Mouse (Mus musculus): ENCODE measurements at regions not wholly inside any gene's neighbourhood (a gene's known extent, or its start where the extent isn't known, plus 50 kb on each side); places are given as distances from the start of the nearest gene placed in this dataset.
A peak's percentile ranks its signal among the peaks of the same experiment; 100 is the strongest.

DNA sequence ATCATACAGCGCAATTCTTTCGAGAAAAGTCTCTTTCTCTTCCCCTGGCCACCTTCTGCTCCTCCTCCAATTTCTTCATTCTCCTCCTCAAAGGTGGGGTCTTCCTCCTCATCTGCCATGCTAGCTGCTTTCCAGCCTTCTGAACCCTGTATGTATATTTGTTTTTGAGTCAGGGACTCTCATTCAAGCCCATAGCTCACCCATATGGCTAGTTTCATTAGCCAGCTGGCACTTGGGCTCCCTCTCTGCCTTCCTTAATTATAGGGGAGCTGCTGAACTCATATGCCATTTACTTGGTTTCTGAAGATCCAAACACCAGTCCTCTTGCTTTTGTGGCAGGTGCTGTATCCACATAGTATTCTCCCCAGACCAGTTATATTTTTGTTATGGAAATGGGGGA, 160.8 kb upstream of the Otx2 start:
- Histone ChIP-seq H3K4me1 (ENCODE audit: control insufficient read depth, insufficient read depth, low read length) (no peaks in the 10 kb centered on the region; the same call in 1 of the 2 replicates), H3K4me3 (ENCODE audit: low read depth, low read length) (no peak overlapping the region), H3K36me3 (ENCODE audit: control insufficient read depth, insufficient read depth, low read length) (no peaks in the 10 kb centered on the region), H3K27ac (ENCODE audit: low read length) (no peak overlapping the region), H3K9me3 (replicated peaks; ENCODE audit: control insufficient read depth, low read length, poor library complexity, severe bottlenecking) (no peaks in the 10 kb centered on the region), H3K4me2 (ENCODE audit: low read length) (no peak overlapping the region), H3K9ac (ENCODE audit: low read depth, low read length) (no peak overlapping the region), H3K27me3 (ENCODE audit: control insufficient read depth, insufficient read depth, low read depth, low read length) (no peaks in the 10 kb centered on the region)
- ATAC-seq: no peak
- 94% methylated on average over 2 of the region's 2 CpGs for whole genome bisulfite sequencing

DNA sequence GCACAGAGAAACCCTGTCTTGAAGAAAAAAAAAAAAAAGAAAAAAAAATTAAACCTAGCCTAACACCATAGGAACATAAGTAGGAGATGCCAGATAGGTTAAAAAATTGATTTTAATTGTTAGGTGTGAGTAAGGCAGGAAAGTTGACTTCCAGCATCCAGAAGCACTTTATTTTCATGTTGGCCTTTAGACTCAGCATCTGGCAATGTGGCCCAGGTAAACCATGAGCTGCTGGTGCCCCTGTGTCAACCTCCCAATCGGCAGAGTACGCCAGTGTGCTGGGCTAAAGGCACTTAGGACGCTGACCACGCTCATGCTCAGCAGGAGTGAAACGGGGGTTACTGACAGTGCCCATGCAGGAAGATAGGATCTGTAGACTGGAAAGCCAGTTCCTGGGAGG, 152.8 kb upstream of the Otx2 start:
- H3K36me3 ChIP-seq (ENCODE audit: control insufficient read depth, insufficient read depth, low read length): no peaks in the 10 kb centered on the region
- H3K27ac ChIP-seq (ENCODE audit: low read length): no peak overlapping the region
- no peak overlapping the region for H3K9ac ChIP-seq (ENCODE audit: low read depth, low read length)
- ATAC-seq: no peak
- H3K4me2 ChIP-seq (ENCODE audit: low read length): no peak overlapping the region
- H3K4me1 ChIP-seq (ENCODE audit: control insufficient read depth, insufficient read depth, low read length): no peaks in the 10 kb centered on the region; the same call in 1 of the 2 replicates
- WGBS: 55% methylated on average over 5 of the region's 5 CpGs
- no peaks in the 10 kb centered on the region for H3K9me3 ChIP-seq (replicated peaks; ENCODE audit: control insufficient read depth, low read length, poor library complexity, severe bottlenecking)
- no peak overlapping the region for H3K4me3 ChIP-seq (ENCODE audit: low read depth, low read length)
- no peaks in the 10 kb centered on the region for H3K27me3 ChIP-seq (ENCODE audit: control insufficient read depth, insufficient read depth, low read depth, low read length)

DNA sequence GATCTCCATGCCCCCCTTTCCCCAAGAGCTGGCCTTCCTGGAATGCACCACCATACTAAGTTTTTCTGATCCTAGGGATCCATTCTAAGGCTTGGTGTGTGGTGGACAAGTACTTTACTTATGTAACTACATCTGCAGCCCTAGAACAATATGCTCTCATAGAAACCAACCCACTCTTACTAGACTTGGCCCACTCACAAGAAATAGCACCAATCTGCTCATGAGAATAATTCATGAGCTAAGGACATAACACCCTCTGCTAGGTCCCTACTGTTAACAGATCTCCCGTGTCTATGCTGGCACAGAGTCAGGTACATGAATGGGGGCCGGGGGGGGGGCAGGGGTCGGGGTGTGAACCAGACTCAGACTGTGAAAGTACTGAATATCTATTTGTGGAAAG, 150.8 kb upstream of the Otx2 start:
- Histone ChIP-seq H3K4me3 (ENCODE audit: low read depth, low read length) (no peak overlapping the region), H3K4me1 (ENCODE audit: control insufficient read depth, insufficient read depth, low read length) (no peaks in the 10 kb centered on the region; the same call in 1 of the 2 replicates), H3K9me3 (replicated peaks; ENCODE audit: control insufficient read depth, low read length, poor library complexity, severe bottlenecking) (no peaks in the 10 kb centered on the region), H3K36me3 (ENCODE audit: control insufficient read depth, insufficient read depth, low read length) (no peaks in the 10 kb centered on the region), H3K4me2 (ENCODE audit: low read length) (no peak overlapping the region), H3K27ac (ENCODE audit: low read length) (no peak overlapping the region), H3K27me3 (ENCODE audit: control insufficient read depth, insufficient read depth, low read depth, low read length) (no peaks in the 10 kb centered on the region), H3K9ac (ENCODE audit: low read depth, low read length) (no peak overlapping the region)
- 72% methylated on average over 3 of the region's 3 CpGs for WGBS
- ATAC-seq: no peak

DNA sequence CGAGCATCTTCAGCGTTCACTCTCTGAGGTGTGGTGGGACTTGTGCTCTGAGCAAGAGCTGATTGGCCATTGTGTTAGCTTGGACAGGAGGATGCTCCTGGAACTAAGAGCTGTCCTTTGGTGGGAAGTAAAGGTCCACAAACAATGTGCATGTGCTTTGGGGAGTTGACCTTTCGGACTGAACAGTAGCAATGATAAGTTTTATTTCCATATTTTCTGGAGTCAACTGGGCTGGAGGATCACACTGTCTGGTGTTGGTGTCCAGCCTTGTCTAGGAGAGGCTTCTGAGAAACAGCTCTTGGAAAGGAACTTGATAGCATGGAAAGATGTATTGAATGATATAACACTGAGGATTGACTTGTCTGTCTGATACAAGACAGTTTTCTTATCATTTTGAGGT, 142.3 kb upstream of the Otx2 start:
- H3K36me3 ChIP-seq (ENCODE audit: control insufficient read depth, insufficient read depth, low read length): no peaks in the 10 kb centered on the region
- H3K4me3 ChIP-seq (ENCODE audit: low read depth, low read length): no peak overlapping the region
- ATAC-seq: no peak
- H3K4me1 ChIP-seq (ENCODE audit: control insufficient read depth, insufficient read depth, low read length): peaks cover 2% of the 10 kb centered on the region; the same call in 1 of the 2 replicates
- H3K4me2 ChIP-seq (ENCODE audit: low read length): no peak overlapping the region
- H3K27me3 ChIP-seq (ENCODE audit: control insufficient read depth, insufficient read depth, low read depth, low read length): no peaks in the 10 kb centered on the region
- WGBS: 61% methylated on average over 3 of the region's 3 CpGs
- no peak overlapping the region for H3K27ac ChIP-seq (ENCODE audit: low read length)
- no peaks in the 10 kb centered on the region for H3K9me3 ChIP-seq (replicated peaks; ENCODE audit: control insufficient read depth, low read length, poor library complexity, severe bottlenecking)
- H3K9ac ChIP-seq (ENCODE audit: low read depth, low read length): no peak overlapping the region

DNA sequence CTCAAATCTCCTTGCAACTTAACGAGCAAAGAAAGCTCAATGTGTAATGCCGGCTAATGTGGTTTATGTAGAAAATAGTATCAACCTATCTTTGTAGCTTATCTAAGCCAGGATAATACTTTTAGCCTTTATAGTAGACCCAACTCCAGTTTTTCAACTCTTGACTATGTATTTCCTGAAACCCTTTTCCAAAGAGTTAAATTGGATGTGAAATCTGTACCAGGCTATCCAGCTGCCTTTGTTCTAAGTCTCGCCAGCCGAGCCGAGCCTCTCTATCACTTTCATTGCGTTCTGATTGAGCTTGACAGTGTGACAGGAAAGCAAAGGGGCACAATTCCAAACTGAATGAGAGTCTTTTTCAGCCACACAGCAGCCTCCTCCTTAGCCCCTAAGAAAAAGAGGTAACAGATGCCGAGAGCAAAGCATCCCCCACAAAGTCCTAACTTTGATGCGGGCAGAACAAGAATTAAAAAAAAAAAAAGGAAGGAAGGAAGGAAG, 141.7 kb upstream of the Otx2 start:
- WGBS: 18% methylated on average over 8 of the region's 8 CpGs
- no peak overlapping the region for H3K4me3 ChIP-seq (ENCODE audit: low read depth, low read length)
- no peak overlapping the region for H3K9ac ChIP-seq (ENCODE audit: low read depth, low read length)
- H3K9me3 ChIP-seq (replicated peaks; ENCODE audit: control insufficient read depth, low read length, poor library complexity, severe bottlenecking): no peaks in the 10 kb centered on the region
- ATAC-seq: no peak
- H3K27me3 ChIP-seq (ENCODE audit: control insufficient read depth, insufficient read depth, low read depth, low read length): no peaks in the 10 kb centered on the region
- H3K27ac ChIP-seq (ENCODE audit: low read length): no peak overlapping the region
- H3K4me1 ChIP-seq (ENCODE audit: control insufficient read depth, insufficient read depth, low read length): peaks cover 2% of the 10 kb centered on the region; the same call in 1 of the 2 replicates
- no peaks in the 10 kb centered on the region for H3K36me3 ChIP-seq (ENCODE audit: control insufficient read depth, insufficient read depth, low read length)
- no peak overlapping the region for H3K4me2 ChIP-seq (ENCODE audit: low read length)

DNA sequence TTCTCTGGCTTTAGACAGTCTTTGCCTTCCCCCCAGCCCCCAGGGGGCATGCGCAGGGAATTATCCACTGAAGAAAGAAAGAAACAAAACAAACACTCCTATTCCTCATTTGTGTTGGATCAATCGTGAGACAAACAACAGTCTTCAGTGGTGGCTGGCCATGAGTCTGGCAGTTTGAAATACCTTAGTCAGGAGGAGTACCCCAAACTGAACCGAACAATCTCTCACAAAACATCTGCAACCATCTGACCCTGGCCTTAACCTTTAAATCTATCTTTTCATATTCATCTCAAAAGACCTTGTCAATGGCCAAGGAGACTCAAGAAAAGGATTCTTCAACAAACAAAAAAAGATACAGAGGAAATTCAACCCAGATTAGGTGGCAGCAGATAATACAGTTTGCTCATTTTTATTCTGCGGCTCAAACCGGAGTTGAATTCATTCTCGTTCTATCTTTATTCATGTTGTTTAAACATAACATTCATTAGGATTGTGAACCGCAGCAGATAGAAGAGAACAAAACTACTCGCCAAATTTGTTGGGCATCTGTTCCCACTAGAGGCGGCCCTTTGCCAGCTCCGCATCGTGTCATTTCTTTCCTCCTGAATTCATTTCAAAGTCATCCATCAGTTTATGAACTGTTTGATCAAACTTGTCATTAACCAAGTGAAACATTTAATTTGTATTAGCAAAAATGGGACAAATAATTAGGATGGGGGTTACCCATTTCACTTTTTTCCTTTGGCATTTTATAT, 139.3 kb upstream of the Otx2 start:
- Histone ChIP-seq H3K27me3 (ENCODE audit: control insufficient read depth, insufficient read depth, low read depth, low read length) (no peaks in the 10 kb centered on the region), H3K9ac (ENCODE audit: low read depth, low read length) (no peak overlapping the region), H3K4me2 (ENCODE audit: low read length) (no peak overlapping the region), H3K9me3 (replicated peaks; ENCODE audit: control insufficient read depth, low read length, poor library complexity, severe bottlenecking) (no peaks in the 10 kb centered on the region), H3K36me3 (ENCODE audit: control insufficient read depth, insufficient read depth, low read length) (no peaks in the 10 kb centered on the region), H3K27ac (ENCODE audit: low read length) (no peak overlapping the region), H3K4me1 (ENCODE audit: control insufficient read depth, insufficient read depth, low read length) (peaks cover 2% of the 10 kb centered on the region; the same call in 1 of the 2 replicates), H3K4me3 (ENCODE audit: low read depth, low read length) (no peak overlapping the region)
- 24% methylated on average over 11 of the region's 11 CpGs for WGBS
- ATAC-seq: no peak

DNA sequence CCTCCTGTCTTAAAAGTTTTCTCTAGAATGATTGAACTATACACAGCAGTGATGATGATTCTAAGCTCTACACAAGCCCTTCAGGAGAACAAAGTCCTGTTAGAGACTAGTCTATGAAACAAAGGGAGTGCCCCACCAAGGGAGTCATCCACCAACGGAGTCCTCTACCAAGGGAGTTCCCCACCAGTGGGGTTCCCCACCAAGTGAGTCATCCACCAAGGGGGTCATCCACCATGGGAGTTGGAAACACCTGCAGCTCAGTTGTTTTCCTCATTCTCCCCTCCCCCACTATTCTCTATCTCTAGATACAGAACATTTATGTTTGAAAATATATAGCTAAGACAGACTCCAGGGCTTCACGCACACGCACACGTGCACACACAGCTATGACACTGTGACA, 130.5 kb upstream of the Otx2 start:
- no peaks in the 10 kb centered on the region for H3K36me3 ChIP-seq (ENCODE audit: control insufficient read depth, insufficient read depth, low read length)
- no peaks in the 10 kb centered on the region for H3K27me3 ChIP-seq (ENCODE audit: control insufficient read depth, insufficient read depth, low read depth, low read length)
- no peak overlapping the region for H3K4me2 ChIP-seq (ENCODE audit: low read length)
- peaks cover 9% of the 10 kb centered on the region for H3K4me1 ChIP-seq (ENCODE audit: control insufficient read depth, insufficient read depth, low read length)
- H3K27ac ChIP-seq (ENCODE audit: low read length): no peak overlapping the region
- WGBS: 95% methylated on average over 4 of the region's 4 CpGs
- H3K4me3 ChIP-seq (ENCODE audit: low read depth, low read length): no peak overlapping the region
- H3K9ac ChIP-seq (ENCODE audit: low read depth, low read length): no peak overlapping the region
- H3K9me3 ChIP-seq (replicated peaks; ENCODE audit: control insufficient read depth, low read length, poor library complexity, severe bottlenecking): no peaks in the 10 kb centered on the region
- ATAC-seq: no peak

DNA sequence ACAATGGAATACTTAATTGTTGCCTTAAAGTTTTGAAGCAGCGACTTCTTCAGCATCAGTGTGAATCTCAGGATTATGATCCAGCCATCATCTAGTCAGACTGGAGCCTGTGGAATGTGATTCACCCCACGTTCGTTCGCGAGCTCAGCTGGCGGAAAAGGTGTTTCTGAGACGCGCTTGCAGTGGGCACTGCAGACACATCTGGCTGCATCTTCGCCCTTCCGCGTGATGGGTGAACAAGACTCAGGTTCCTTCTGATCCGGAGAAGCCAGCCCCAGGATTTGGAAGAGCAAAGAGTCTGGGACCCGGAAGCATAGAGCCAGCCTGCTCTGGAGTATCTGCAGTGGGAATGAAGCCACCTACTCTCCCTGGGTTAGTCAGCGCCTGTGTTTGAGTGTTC, 127.7 kb upstream of the Otx2 start:
- Histone ChIP-seq H3K4me1 (ENCODE audit: control insufficient read depth, insufficient read depth, low read length) (peaks cover 9% of the 10 kb centered on the region), H3K9ac (ENCODE audit: low read depth, low read length) (no peak overlapping the region), H3K36me3 (ENCODE audit: control insufficient read depth, insufficient read depth, low read length) (no peaks in the 10 kb centered on the region), H3K4me3 (ENCODE audit: low read depth, low read length) (peak overlapping the region; percentile 13; the same call in 1 of the 2 replicates), H3K27me3 (ENCODE audit: control insufficient read depth, insufficient read depth, low read depth, low read length) (no peaks in the 10 kb centered on the region), H3K4me2 (ENCODE audit: low read length) (peak overlapping the region; percentile 39), H3K9me3 (replicated peaks; ENCODE audit: control insufficient read depth, low read length, poor library complexity, severe bottlenecking) (no peaks in the 10 kb centered on the region), H3K27ac (ENCODE audit: low read length) (no peak overlapping the region)
- peak; percentile 62 for ATAC-seq
- 11% methylated on average over 14 of the region's 14 CpGs for WGBS

DNA sequence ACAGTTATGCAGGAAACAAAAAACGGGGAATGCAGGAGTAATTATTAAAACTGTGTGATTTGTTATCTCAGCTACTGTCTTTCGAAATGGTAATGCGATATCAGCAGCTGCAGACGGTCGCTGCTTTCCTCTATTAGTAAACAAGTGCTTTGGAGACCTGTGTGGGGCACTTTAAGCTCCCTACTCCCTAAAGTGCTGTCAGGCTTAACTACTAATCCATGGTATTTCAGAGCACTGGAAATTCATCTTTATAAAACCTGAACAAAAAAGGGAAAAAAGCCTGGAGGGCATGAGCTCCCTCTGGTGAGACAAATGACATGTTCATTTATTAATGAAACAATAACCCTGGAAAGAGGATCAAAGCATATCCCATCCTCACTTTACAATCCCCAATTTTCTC, 127.2 kb upstream of the Otx2 start:
- peak; percentile 66; the same call in 1 of the 2 replicates for ATAC-seq
- no peaks in the 10 kb centered on the region for H3K9me3 ChIP-seq (replicated peaks; ENCODE audit: control insufficient read depth, low read length, poor library complexity, severe bottlenecking)

More for the DNA sequence above, 127.2 kb upstream of the Otx2 start:
- WGBS: 10% methylated on average over 5 of the region's 5 CpGs
- Histone ChIP-seq H3K4me1 (ENCODE audit: control insufficient read depth, insufficient read depth, low read length) (peaks cover 9% of the 10 kb centered on the region), H3K4me2 (ENCODE audit: low read length) (peak overlapping the region; percentile 39), H3K27ac (ENCODE audit: low read length) (no peak overlapping the region), H3K36me3 (ENCODE audit: control insufficient read depth, insufficient read depth, low read length) (no peaks in the 10 kb centered on the region), H3K9ac (ENCODE audit: low read depth, low read length) (no peak overlapping the region), H3K4me3 (ENCODE audit: low read depth, low read length) (no peak overlapping the region), H3K27me3 (ENCODE audit: control insufficient read depth, insufficient read depth, low read depth, low read length) (no peaks in the 10 kb centered on the region)
